Mouse (Mus musculus) cortical plate, adult 2 months (tissue): ENCODE results near the gene Bhlha15.

Experiments
- CTCF ChIP-seq: fragments of 200-500 bp; IDR thresholded peaks from 2 replicates; pipeline ENCODE4 v1.5.1; 2011; ENCODE audit warnings: mild to moderate bottlenecking, control low read depth, low read length; ENCODE audit not compliant: insufficient read depth; ENCODE audit errors: extremely low read depth
- POLR2A ChIP-seq: fragments of 200-500 bp; IDR thresholded peaks from 2 replicates; pipeline ENCODE4 v1.6.1; 2011; ENCODE audit warnings: mild to moderate bottlenecking, low read length, control low read depth; ENCODE audit not compliant: insufficient read depth; ENCODE audit errors: extremely low read depth

GRCm38 (mm10) chr5:144195567-144195966 is 5.5 kb downstream of the Bhlha15 start:
- TF ChIP-seq CTCF (no peak), POLR2A (no peak)
